Mouse (Mus musculus) Patski (cell line): Measurements from ENCODE around the gene Ccdc155. TPM values are rescaled to one million over a fixed set of nuclear protein-coding genes. Genes with fewer than 3 reads are reported as not detected.
"Not testable (repeated sequence)": the region's sequence is repeated elsewhere in the genome, so short reads cannot be mapped to it uniquely, and the experiment has no call there.

ENCODE experiments used
- ATAC-seq: fragments of 100-300 bp; one replicate; pipeline ENCODE4 v1.8.0; 2021
- CTCF ChIA-PET: fragments of 350-600 bp; sonication (Branson Sonifier 250); formaldehyde crosslinking; loops from one replicate; lab custom pipeline; 2022; ENCODE audit warnings: inconsistent platforms; lab: Charles Lee
- POLR2A ChIA-PET: fragments of 350-600 bp; sonication (Branson Sonifier 250); formaldehyde crosslinking; loops from one replicate; lab custom pipeline; 2022; ENCODE audit warnings: antibody characterized with exemption, inconsistent platforms; lab: Charles Lee
- DNase-seq: peaks from one replicate; pipeline ENCODE4 v3.0.0-alpha.2; 2011; ENCODE audit warnings: low read depth, low spot score
- H3K27me3 ChIP-seq: fragments of 371-371 bp; one replicate; pipeline ENCODE4 v1.5.1; 2021
- CTCF ChIP-seq: fragments of 100-300 bp; IDR thresholded peaks from one replicate; pipeline ENCODE4 v1.5.1; 2021
- in situ Hi-C: fragments of 300-500 bp; cut with MboI; formaldehyde crosslinking; loops from 3 replicates; pipeline ENCODE4 v1.11.1; 2018; ENCODE audit warnings: low pct_unique_long_range_greater_than_20kb, mixed read lengths
- polyA plus RNA-seq: library from polyadenylated mRNA; unstranded; gene quantifications from one replicate; pipeline ENCODE4 v1.2.3, GENCODE M21; 2021

Gene Ccdc155
- polyA plus RNA-seq, 1 experiment from 2014 or later, result 0.03 TPM

DNA sequence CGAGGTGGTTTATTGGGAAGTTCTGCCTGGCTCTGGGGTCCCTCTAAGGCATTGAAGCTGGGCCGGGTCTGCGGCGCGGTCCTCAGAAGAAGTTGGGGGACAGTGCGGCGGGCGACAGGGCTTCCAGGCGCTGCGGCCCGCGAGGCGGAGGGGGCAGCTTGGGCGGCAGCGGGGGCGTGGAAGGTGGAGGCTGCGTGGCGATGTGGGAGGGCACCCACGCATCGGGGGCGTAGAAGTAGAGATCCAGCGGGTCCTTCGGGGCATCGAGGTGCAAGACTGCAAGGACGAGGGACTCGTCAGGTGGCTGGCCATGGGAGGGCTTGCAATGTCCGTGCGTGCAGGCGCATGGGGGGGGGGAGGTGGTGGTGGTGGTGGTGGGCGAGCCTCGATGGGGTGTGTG lies 28.3 kb downstream of the Ccdc155 start:
- no peak for ATAC-seq
- peaks cover 44% of the 10 kb centered on the region for H3K27me3 ChIP-seq
- no peak for TF ChIP-seq CTCF
- CTCF ChIA-PET, result no interaction called here
- DNase-seq, result no peak
- in situ Hi-C loops, result no loop called here
- POLR2A ChIA-PET, result no interaction called here

- CTCF ChIA-PET, result interaction anchor here (2.0 kb wide), 1 partner anchor 13 kb away, joined by 6 read pairs; no protein-coding TSS in a partner anchor
- H3K27me3 ChIP-seq, result peaks cover 40% of the 10 kb centered on the region
- no peak for ATAC-seq
- in situ Hi-C loops, result no loop called here
- POLR2A ChIA-PET, result interaction anchor here (0.6 kb wide), 2 partner anchors 49 to 81 kb away, joined by 3 to 4 read pairs; no protein-coding TSS in a partner anchor
- no peak for TF ChIP-seq CTCF
- DNase-seq, result no peak
Observed at GRCm38 (mm10) chr7:45175929-45176328, 28.8 kb downstream of the Ccdc155 start.

GRCm38 (mm10) chr7:45175398-45175797 lies 29.3 kb downstream of the Ccdc155 start:
- peaks cover 35% of the 10 kb centered on the region for H3K27me3 ChIP-seq
- ATAC-seq, result no peak
- POLR2A ChIA-PET, result interaction anchor here (0.6 kb wide), 2 partner anchors 50 to 80 kb away, joined by 3 to 4 read pairs; no protein-coding TSS in a partner anchor
- no peak for DNase-seq
- CTCF ChIA-PET, result interaction anchor here (2.0 kb wide), 1 partner anchor 13 kb away, joined by 6 read pairs; no protein-coding TSS in a partner anchor
- in situ Hi-C loops, result no loop called here
- no peak for TF ChIP-seq CTCF

- no peak for TF ChIP-seq CTCF
- no peak for ATAC-seq
- in situ Hi-C loops, result no loop called here
- DNase-seq, result no peak
- peaks cover 31% of the 10 kb centered on the region for H3K27me3 ChIP-seq
- ChIA-PET POLR2A (interaction anchor here (0.6 to 0.8 kb wide), 2 partner anchors 12 to 154 kb away, joined by 3 read pairs; no protein-coding TSS in a partner anchor), CTCF (interaction anchor here (0.9 to 2.0 kb wide), 2 partner anchors 12 to 24 kb away, joined by 4 to 6 read pairs; no protein-coding TSS in a partner anchor)
Observed at GRCm38 (mm10) chr7:45174567-45175280, 30.0 kb downstream of the Ccdc155 start.

GRCm38 (mm10) chr7:45173772-45174171 lies 30.9 kb downstream of the Ccdc155 start:
- CTCF ChIA-PET, result interaction anchor here (0.9 to 2.0 kb wide), 2 partner anchors 11 to 25 kb away, joined by 4 to 6 read pairs; no protein-coding TSS in a partner anchor
- DNase-seq, POLR2A ChIA-PET, ATAC-seq, in situ Hi-C loops: not testable (repeated sequence)
- peaks cover 29% of the 10 kb centered on the region for H3K27me3 ChIP-seq

GRCm38 (mm10) chr7:45172974-45173373 lies 31.7 kb downstream of the Ccdc155 start:
- POLR2A ChIA-PET, result no interaction called here
- no peak for TF ChIP-seq CTCF
- in situ Hi-C loops, result no loop called here
- no peak for ATAC-seq
- no peak for DNase-seq
- CTCF ChIA-PET, result interaction anchor here (1.0 kb wide), 1 partner anchor 10 kb away, joined by 3 read pairs; no protein-coding TSS in a partner anchor
- H3K27me3 ChIP-seq, result peaks cover 37% of the 10 kb centered on the region

DNA sequence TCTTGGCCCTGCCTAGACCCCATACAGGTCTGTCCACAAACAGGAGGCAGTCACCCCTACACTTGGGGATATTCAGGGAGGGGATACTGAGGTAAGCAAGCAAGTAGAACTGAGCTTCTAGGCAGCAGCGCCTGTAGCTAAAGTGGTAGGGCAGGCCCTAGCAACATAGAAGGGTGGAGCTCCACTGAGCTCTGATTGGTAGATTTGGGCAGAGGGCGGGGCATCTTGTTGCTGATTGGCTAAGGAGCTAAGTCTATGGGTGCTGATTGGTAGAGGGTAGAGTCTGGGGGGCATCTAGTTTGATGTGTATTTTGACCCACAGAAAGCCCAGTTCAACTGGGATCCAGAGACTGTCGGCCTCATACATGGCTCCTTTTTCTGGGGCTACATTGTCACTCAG lies 35.2 kb downstream of the Ccdc155 start:
- no peak for DNase-seq
- POLR2A ChIA-PET, result no interaction called here
- CTCF ChIA-PET, result no interaction called here
- in situ Hi-C loops, result loop anchor here (10.0 kb wide), 1 partner anchor 185 kb away; no protein-coding TSS in a partner anchor
- peaks cover 41% of the 10 kb centered on the region for H3K27me3 ChIP-seq
- no peak for ATAC-seq
- TF ChIP-seq CTCF, result no peak

GRCm38 (mm10) chr7:45168656-45169055 lies 36.0 kb downstream of the Ccdc155 start:
- peaks cover 46% of the 10 kb centered on the region for H3K27me3 ChIP-seq
- no peak for TF ChIP-seq CTCF
- DNase-seq (no peak), ATAC-seq (no peak)
- ChIA-PET CTCF (no interaction called here), POLR2A (no interaction called here)
- in situ Hi-C loops, result loop anchor here (10.0 kb wide), 1 partner anchor 186 kb away; no protein-coding TSS in a partner anchor

DNA sequence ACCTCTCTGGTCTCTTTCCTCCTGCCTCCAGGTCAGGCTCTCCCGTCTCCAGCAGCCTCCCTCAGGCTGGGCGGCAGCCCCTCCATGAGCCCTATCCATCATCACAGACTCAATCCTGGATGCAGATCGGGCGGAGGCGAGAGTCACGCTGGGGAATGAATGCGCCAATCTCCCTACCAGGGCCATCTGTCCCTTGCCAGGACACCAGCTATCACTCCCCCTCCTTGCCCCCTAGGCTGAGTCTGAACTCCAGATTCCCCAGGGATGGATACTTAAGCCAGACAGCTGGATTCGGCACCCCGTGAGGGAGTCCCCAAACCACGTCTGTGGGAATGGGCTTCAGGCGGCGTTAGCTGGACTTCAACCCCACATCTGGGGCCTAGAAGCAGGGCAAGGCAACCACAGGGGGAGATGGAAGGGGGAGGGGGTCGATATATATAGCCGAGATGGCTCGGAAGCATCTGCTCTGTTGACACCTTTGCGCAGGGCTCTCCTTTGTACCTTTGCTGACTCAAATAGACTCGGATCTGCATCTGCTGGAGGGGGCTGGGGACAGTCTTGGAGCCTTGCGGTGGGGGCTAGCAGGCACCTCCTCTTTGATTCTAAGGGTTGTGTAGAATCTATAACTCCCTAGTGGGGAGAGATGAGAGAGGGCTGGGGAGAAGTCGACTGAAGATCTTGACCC lies 36.8 kb downstream of the Ccdc155 start:
- ATAC-seq (no peak), DNase-seq (no peak)
- POLR2A ChIA-PET, result no interaction called here
- CTCF ChIA-PET, result no interaction called here
- in situ Hi-C loops, result loop anchor here (10.0 kb wide), 1 partner anchor 187 kb away; no protein-coding TSS in a partner anchor
- no peak for TF ChIP-seq CTCF
- H3K27me3 ChIP-seq, result peaks cover 50% of the 10 kb centered on the region

- in situ Hi-C loops, result loop anchor here (10.0 kb wide), 1 partner anchor 188 kb away; no protein-coding TSS in a partner anchor
- DNase-seq, result no peak
- ChIA-PET POLR2A (no interaction called here), CTCF (no interaction called here)
- ATAC-seq, result no peak
- no peak for TF ChIP-seq CTCF
- H3K27me3 ChIP-seq, result peaks cover 50% of the 10 kb centered on the region
Observed at GRCm38 (mm10) chr7:45166950-45167401, 37.7 kb downstream of the Ccdc155 start.
